Mouse (Mus musculus): ENCODE measurements around the gene Gsdmc3. TPM values are rescaled to one million over a fixed set of nuclear protein-coding genes. Genes with fewer than 3 reads are reported as not detected.
"Not testable (repeated sequence)": the region's sequence is repeated elsewhere in the genome, so short reads cannot be mapped to it uniquely, and the experiment has no call there.

The Gsdmc3 gene
- polyA plus RNA-seq (2015; fragmentation: Nextera tagmentation; extraction: Ambion mirVana): not detected in 2 replicates

DNA sequence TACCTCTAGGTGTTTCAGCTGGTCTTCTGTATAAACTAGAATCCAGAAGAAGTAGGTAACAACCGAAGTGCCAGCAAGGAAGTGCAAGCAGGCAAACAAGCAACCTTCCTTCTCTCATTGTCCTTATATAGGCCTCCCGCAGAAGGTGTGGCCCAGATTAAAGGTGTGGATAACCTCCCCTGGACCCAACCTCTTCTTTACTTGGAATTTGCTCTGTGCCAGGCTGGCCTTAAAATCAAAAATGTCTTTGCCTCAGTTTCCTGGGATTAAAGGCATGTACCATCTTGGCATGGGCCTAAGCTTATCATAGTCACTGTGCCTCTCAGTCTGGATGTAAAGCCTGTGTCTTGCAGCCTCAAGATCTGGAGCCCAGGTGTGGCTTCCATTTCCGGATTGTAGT, at the start of gene Gsdmc3:
TSS of gene Gsdmc3 (minus strand) at position 101 of the 400 bp plus-strand sequence.
- not testable (repeated sequence) for H3K27me3 ChIP-seq; H3K4me1 ChIP-seq (replicated peaks); H3K36me3 ChIP-seq; H3K4me2 ChIP-seq; H3K9me3 ChIP-seq (replicated peaks); H3K4me3 ChIP-seq; ATAC-seq (replicated peaks; ENCODE audit: insufficient number of reproducible peaks, insufficient read depth, low FRiP score, low read depth); H3K9ac ChIP-seq; H3K27ac ChIP-seq
- WGBS: 74% methylated on average over 1 of the region's 3 CpGs

DNA sequence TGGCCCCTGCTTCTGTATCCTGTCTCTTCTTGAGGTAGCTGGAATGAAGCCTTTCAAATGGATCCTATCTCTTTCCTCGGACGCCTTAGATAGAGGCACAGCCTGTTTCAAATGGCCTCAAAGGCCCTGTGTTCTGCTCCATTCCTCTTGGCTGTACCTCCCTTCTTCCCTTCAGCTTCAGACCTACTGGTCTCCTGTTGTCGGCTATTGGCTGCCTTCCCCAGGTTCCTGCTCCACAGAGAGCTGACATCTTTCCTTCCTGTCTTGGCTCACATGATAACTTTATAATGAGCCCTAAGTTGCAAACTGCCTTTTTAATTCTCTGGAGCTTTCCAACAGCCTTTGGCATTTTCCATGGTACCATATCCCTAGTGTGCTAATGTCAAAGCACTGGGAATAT, 47.8 kb upstream of the Gsdmc3 start:
- no peaks in the 10 kb centered on the region for H3K27me3 ChIP-seq
- no peak for ATAC-seq (replicated peaks; ENCODE audit: insufficient number of reproducible peaks, insufficient read depth, low FRiP score, low read depth)

DNA sequence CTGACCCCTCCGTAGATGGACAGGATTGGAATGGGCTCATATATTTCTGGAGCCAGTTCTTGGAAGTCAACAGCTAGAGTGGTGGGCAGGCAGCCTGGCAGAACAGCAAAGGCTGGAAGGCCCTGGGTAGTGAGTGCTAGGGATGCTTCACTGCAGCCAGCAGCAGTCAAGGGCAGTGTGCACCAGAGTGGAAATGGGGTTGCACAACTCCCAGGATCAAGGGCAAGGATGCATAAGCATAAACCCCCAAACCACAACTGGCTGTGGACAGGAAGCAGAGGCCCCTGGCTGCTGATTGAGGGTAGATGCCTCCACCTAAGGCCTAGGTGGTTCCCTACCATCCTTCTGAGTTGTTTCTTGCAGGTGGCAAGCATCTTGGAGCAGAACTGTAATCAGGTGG, 46.1 kb upstream of the Gsdmc3 start:
- no peaks in the 10 kb centered on the region for H3K4me1 ChIP-seq (replicated peaks)
- H3K9me3 ChIP-seq (replicated peaks): no peaks in the 10 kb centered on the region
- no peak overlapping the region for H3K27ac ChIP-seq
- no peak overlapping the region for H3K4me3 ChIP-seq
- ATAC-seq (replicated peaks; ENCODE audit: insufficient number of reproducible peaks, insufficient read depth, low FRiP score, low read depth): no peak
- no peak overlapping the region for H3K9ac ChIP-seq
- H3K36me3 ChIP-seq: no peaks in the 10 kb centered on the region; the same call in 1 of the 2 replicates
- H3K27me3 ChIP-seq: no peaks in the 10 kb centered on the region
- 67% methylated on average over 1 of the region's 1 CpGs for WGBS
- H3K4me2 ChIP-seq: no peak overlapping the region

More for the DNA sequence above, 47.8 kb upstream of the Gsdmc3 start:
- H3K36me3 ChIP-seq: peaks cover 8% of the 10 kb centered on the region; the same call in 1 of the 2 replicates
- H3K4me3 ChIP-seq: no peak overlapping the region
- H3K4me2 ChIP-seq: no peak overlapping the region
- 73% methylated on average over 3 of the region's 3 CpGs for WGBS
- H3K4me1 ChIP-seq (replicated peaks): no peaks in the 10 kb centered on the region
- no peak overlapping the region for H3K9ac ChIP-seq
- no peak overlapping the region for H3K27ac ChIP-seq
- H3K9me3 ChIP-seq (replicated peaks): no peaks in the 10 kb centered on the region

DNA sequence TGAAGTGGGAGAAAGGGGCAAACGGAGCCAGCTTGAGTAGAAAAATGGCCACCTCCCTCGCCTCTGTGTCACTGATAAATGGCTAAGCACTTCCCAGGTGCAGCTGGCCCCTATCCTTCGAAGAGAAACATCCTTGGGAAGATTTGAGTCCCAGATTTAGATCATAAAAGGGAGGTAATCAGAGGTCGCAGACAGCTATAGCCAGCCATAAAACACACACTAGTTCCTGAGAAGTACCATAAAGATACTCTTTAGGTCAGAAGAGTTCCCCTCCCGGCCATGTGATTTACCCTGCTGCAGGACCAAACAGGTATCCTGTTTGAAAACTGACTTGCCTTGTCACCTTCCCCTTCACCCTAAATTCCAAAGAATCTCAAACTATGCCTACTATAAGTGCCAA, 43.3 kb upstream of the Gsdmc3 start:
- not testable (repeated sequence) for H3K9me3 ChIP-seq (replicated peaks); H3K27ac ChIP-seq; H3K4me1 ChIP-seq (replicated peaks); ATAC-seq (replicated peaks; ENCODE audit: insufficient number of reproducible peaks, insufficient read depth, low FRiP score, low read depth); H3K4me3 ChIP-seq; H3K27me3 ChIP-seq; H3K36me3 ChIP-seq; H3K9ac ChIP-seq; H3K4me2 ChIP-seq
- WGBS: 63% methylated on average over 3 of the region's 5 CpGs

DNA sequence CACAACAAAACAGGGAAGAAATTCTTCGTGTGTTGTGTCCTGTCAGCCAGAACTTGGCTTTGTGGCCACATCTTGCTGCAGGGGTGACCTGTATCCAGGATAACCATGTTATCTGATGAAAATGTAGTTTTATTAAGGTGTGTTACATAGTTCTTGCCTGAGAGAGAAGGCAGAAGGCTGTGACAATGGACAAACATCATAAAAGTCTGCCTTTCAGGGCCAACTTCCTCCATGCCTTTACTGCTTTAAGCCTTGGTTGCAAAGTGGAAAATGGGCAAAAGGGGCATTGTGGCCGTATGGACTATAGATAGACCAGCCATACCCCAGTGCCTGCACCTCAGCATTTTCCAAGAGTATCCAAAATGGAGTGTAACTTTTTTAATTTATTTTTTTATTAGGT, 41.4 kb upstream of the Gsdmc3 start:
- 66% methylated on average over 2 of the region's 2 CpGs for WGBS
- not testable (repeated sequence) for H3K9ac ChIP-seq; H3K9me3 ChIP-seq (replicated peaks); H3K4me3 ChIP-seq; H3K4me2 ChIP-seq; H3K27me3 ChIP-seq; H3K36me3 ChIP-seq; ATAC-seq (replicated peaks; ENCODE audit: insufficient number of reproducible peaks, insufficient read depth, low FRiP score, low read depth); H3K27ac ChIP-seq; H3K4me1 ChIP-seq (replicated peaks)

DNA sequence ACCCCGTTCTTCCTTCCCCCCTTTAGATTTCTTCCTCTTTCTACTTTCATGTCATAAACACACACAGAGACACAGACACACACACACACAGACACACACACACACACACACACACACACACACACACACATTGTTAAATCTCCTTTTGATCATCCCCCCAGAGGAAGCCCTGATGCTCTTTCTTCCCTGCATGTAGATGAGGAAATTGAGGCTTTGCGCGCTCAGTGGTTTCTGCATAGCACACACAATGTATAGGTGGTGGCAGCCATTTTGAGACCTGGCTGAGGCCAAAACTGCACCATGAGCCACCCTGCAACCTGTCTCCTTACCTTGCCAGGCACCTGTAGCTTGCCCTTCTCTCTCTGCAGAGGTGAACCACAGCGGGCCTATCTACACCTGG, 38.2 kb upstream of the Gsdmc3 start:
- ATAC-seq (replicated peaks; ENCODE audit: insufficient number of reproducible peaks, insufficient read depth, low FRiP score, low read depth); H3K27ac ChIP-seq; H3K27me3 ChIP-seq; H3K36me3 ChIP-seq; H3K9me3 ChIP-seq (replicated peaks); H3K4me1 ChIP-seq (replicated peaks); H3K4me2 ChIP-seq; H3K9ac ChIP-seq; H3K4me3 ChIP-seq: not testable (repeated sequence)
- WGBS: 76% methylated on average over 4 of the region's 4 CpGs

DNA sequence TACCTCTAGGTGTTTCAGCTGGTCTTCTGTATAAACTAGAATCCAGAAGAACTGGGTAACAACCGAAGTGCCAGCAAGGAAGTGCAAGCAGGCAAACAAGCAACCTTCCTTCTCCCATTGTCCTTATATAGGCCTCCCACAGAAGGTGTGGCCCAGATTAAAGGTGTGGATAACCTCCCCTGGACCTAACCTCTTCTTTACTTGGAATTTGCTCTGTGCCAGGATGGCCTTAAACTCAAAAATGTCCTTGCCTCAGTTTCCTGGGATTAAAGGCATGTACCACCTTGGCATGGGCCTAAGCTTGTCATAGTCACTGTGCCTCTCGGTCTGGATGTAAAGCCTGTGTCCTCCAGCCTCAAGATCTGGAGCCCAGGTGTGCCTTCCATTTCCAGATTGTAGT, 33.8 kb upstream of the Gsdmc3 start, which contains the start of gene Gsdmc4:
TSS of gene Gsdmc4 (minus strand) at position 101 of the 400 bp plus-strand sequence.
- H3K27me3 ChIP-seq; ATAC-seq (replicated peaks; ENCODE audit: insufficient number of reproducible peaks, insufficient read depth, low FRiP score, low read depth); H3K36me3 ChIP-seq; H3K9me3 ChIP-seq (replicated peaks); H3K4me2 ChIP-seq; H3K27ac ChIP-seq; H3K4me3 ChIP-seq; H3K9ac ChIP-seq; H3K4me1 ChIP-seq (replicated peaks): not testable (repeated sequence)
- WGBS: 61% methylated on average over 2 of the region's 2 CpGs

DNA sequence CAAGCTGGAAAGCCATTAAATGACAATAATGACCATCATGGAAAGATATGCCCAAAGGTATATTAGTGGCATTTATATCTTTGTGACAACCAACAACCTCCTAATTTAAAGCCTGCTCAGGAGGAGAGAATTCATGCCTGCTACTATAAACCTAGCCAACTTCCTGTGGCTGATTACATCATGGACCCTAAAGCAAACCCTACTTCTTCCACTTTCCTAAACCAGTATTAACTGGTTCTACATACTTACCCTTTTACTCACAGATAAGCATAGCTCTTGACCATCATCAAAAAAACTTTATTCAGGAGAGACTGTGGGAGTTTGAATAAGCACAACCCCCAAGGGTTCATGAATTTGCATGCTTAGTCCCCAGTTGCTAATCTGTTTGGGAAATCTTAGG, 31.5 kb upstream of the Gsdmc3 start:
- not testable (repeated sequence) for H3K4me2 ChIP-seq; H3K4me3 ChIP-seq; H3K36me3 ChIP-seq; H3K4me1 ChIP-seq (replicated peaks); H3K27ac ChIP-seq; ATAC-seq (replicated peaks; ENCODE audit: insufficient number of reproducible peaks, insufficient read depth, low FRiP score, low read depth); H3K9me3 ChIP-seq (replicated peaks); H3K27me3 ChIP-seq; H3K9ac ChIP-seq

DNA sequence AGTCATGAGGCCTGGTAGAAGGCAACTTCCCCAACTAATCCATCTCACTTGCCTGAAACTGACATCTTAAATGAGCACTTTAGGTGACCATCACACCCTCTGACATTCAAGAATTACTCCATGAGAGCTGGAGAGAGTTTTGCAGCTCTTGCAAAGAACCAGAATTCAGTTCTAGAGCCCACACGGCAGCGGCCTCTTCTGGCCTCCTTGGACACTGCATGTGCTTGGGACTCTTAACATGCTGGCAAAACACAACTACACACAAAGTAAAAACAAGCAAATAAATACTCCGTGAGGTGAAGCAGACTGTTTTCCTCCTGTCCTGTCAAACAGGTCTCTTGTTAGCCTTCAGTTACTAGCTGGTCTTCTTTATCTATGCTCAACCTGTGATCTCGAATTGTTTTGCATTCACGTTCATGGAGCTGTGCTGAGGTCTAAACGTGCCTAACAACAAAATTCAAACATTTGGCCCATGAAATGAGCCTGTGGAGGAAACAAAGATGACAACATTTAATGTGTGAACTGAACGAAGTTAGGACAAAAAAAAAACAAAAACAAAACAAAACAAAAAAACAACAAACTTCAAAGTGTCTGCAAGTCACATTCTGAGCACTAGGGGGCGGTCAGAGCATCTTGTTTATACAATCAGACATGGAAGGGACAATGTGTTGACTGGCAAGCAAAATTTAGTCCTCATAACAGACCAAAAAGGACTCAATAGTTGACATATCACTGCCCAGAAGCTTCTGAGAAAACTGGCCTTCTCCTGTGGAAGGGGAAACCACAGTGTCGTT, 17.4 kb upstream of the Gsdmc3 start:
- H3K27ac ChIP-seq; H3K9ac ChIP-seq; H3K9me3 ChIP-seq (replicated peaks); H3K36me3 ChIP-seq; ATAC-seq (replicated peaks; ENCODE audit: insufficient number of reproducible peaks, insufficient read depth, low FRiP score, low read depth); H3K4me1 ChIP-seq (replicated peaks); H3K27me3 ChIP-seq: not testable (repeated sequence)
- WGBS: 31% methylated on average over 9 of the region's 9 CpGs
- Histone ChIP-seq H3K4me2 (peak overlapping the region; percentile 55), H3K4me3 (peak overlapping the region; percentile 29)

DNA sequence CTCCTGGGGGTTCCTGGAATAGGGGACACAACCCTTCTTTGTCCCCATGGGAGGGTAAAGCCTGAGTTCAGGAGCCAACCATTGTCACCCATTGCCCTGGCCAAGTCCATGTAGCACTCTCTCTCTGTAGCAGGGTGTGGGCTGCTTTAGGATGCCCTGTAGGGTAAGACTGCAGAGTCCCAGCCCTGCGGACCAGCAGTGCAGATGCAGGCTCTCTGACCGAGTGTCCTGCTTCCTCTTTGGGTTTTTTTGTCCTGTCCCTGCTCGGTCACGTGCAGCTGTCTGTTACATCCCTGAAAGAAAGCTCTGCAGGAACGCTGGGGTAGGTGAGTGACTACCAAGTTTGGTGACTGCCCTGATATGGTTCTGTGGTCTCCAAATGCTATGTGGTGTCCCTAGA, 10.1 kb upstream of the Gsdmc3 start:
- not testable (repeated sequence) for H3K9me3 ChIP-seq (replicated peaks); H3K27me3 ChIP-seq; H3K4me3 ChIP-seq; H3K36me3 ChIP-seq; H3K27ac ChIP-seq; H3K9ac ChIP-seq; H3K4me1 ChIP-seq (replicated peaks); H3K4me2 ChIP-seq; ATAC-seq (replicated peaks; ENCODE audit: insufficient number of reproducible peaks, insufficient read depth, low FRiP score, low read depth)
- WGBS: 63% methylated on average over 5 of the region's 5 CpGs

DNA sequence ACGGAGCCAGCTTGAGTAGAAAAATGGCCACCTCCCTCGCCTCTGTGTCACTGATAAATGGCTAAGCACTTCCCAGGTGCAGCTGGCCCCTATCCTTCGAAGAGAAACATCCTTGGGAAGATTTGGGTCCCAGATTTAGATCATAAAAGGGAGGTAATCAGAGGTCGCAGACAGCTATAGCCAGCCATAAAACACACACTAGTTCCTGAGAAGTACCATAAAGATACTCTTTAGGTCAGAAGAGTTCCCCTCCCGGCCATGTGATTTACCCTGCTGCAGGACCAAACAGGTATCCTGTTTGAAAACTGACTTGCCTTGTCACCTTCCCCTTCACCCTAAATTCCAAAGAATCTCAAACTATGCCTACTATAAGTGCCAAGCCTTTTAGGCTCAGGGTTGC, 9.6 kb upstream of the Gsdmc3 start:
- WGBS: no CpG with 5 or more reads among the region's 5 CpGs
- not testable (repeated sequence) for H3K9ac ChIP-seq; H3K4me1 ChIP-seq (replicated peaks); H3K9me3 ChIP-seq (replicated peaks); H3K36me3 ChIP-seq; H3K27ac ChIP-seq; ATAC-seq (replicated peaks; ENCODE audit: insufficient number of reproducible peaks, insufficient read depth, low FRiP score, low read depth); H3K4me2 ChIP-seq; H3K4me3 ChIP-seq; H3K27me3 ChIP-seq

DNA sequence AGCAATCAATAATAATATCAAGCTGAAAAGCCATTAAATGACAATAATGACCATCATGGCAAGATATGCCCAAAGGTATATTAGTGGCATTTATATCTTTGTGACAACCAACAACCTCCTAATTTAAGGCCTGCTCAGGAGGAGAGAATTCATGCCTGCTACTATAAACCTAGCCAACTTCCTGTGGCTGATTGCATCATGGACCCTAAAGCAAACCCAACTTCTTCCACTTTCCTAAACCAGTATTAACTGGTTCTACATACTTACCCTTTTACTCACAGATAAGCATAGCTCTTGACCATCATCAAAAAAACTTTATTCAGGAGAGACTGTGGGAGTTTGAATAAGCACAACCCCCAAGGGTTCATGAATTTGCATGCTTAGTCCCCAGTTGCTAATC, 2.2 kb downstream of the Gsdmc3 start:
- H3K4me3 ChIP-seq; ATAC-seq (replicated peaks; ENCODE audit: insufficient number of reproducible peaks, insufficient read depth, low FRiP score, low read depth); H3K27me3 ChIP-seq; H3K4me2 ChIP-seq; H3K9ac ChIP-seq; H3K27ac ChIP-seq; H3K4me1 ChIP-seq (replicated peaks); H3K36me3 ChIP-seq; H3K9me3 ChIP-seq (replicated peaks): not testable (repeated sequence)

All from heart, embryonic 15.5 days (tissue).